Mouse (Mus musculus): ENCODE results near the gene Adam6a.
"Not testable (repeated sequence)": the region's sequence is repeated elsewhere in the genome, so short reads cannot be mapped to it uniquely, and the experiment has no call there.

Adam6a gene

DNA sequence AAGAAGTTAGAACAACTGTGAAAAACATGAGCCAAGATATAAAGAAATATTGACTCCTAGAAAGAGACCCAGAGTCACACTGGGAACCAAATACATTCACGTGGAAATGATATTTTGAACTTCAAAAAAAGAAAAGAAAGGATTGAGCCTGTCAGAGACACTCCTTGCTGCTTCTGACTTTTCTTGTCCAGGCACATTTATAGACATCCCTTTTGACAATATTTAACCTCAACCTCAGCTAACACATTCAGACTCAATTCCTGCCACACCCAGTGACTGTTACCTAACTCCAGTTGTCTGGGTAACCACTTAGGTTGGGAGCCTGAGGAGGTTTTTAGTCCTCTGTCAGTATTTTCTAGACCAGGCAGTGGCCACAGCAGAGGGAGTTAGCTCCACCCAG, at the start of gene Adam6a:
TSS of gene Adam6a (plus strand) at position 301 of the 400 bp plus-strand sequence.
- DNase-seq = not testable (repeated sequence)

- no peak for DNase-seq
These were observed 17.8 kb upstream of the Adam6a start for GRCm38 (mm10) chr12:113525901-113526300.

DNA sequence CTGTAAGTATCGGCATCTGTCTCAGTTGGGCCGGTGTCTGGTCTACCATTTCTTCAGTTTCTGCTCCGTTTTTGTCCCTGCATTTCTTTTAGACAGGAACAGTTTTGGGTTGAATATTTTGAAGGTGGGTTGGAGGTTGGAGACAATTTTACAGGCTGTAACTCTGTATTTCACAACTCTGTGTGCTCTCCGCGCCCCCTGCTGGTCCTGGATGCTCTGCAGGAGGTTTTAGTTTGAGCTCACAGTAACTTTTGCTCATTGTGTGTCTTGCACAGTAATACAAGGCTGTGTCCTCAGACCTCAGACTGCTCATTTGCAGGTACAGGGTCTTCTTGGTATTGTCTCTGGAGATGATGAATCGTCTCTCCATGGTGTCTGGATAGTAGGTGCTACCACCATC, 34.5 kb downstream of the Adam6a start:
- DNase-seq = no peak

DNA sequence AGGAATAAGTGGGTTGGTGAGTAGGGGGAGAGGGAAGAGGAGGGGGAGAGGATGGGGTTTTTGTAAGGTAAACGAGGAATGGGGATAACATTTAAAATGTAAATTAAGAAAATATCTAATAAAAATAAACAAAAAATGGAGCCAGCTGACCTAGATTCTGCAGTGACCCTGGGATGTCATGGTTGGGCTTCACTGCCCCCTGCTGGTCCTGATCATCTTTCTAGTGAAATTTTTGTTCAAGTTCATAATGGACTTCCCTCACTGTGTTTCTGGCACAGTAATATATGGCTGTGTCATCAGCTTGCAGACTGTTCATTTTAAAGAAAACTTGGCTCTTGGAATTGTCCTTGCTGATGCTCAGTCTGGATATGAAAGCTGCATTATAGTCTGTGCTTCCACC, 44.3 kb downstream of the Adam6a start:
- DNase-seq = no peak

All from cerebellum, adult 8-10 months (tissue).